Mouse (Mus musculus): ENCODE results near the gene Adtrp.

GRCm38 (mm10) chr13:41892016-41892415 is 44.5 kb upstream of the Adtrp start:
- no peak for TF ChIP-seq CTCF (IDR thresholded peaks at IDR 0.05; ENCODE audit: low read depth)
- no peak for TF ChIP-seq EP300 (IDR thresholded peaks at IDR 0.05; ENCODE audit: low read depth)
